Mouse (Mus musculus): ENCODE measurements around the gene Acap2. TPM values are rescaled to one million over a fixed set of nuclear protein-coding genes. Genes with fewer than 3 reads are reported as not detected.

Acap2 gene
- polyA plus RNA-seq, 1 experiment, result 0.18 TPM

DNA sequence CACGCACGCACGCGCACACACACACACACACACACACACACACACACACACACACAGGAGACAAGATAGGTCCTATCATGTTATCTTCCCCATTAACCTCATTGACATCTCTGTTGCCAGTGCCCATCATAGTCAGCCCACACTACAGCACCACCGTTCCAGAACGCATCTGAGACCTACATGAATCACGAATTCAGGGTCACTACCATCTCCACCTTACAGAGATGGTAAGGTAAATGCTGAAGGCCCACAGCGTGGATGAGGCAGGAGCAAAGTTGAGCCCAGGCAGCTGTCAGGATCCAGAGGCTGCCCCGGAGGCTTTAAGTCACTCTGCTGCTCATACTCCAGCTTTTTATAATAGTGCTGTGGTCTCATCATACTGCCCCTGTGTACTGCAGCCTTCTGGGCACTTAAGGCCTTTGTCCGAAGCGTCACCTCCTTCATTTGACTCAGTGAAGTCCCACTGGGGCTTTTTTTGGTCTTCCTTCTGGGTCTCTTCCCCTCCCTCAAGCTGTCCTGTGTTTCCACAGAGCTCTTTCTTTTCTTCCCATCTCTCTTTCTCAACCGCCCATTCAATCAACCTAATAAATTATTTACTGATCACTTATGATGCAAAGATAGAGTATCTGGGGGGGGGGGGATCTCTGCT is 33.9 kb upstream of the Acap2 start:
- no peaks in the 10 kb centered on the region for H3K9me3 ChIP-seq (ENCODE audit: control insufficient read depth, low read length)

DNA sequence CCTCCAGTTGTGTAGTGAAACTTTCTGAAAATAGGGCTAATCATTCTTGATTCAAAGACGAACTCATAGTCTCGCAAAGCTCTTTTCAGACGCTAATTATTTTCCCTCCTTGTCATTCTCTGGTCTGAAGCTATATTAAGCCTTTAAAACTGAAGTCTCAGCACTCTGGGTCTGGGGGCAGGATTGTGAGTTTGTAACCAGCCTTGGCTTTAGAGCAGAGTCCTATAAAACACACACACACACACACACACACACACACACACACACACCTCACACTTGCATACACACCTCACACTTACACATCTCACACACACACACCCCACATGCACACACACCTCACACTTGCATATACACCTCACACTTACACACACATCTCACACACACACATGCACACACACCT is 33.3 kb upstream of the Acap2 start:
- H3K4me3 ChIP-seq (replicated peaks), result no peak overlapping the region

More for the DNA sequence above, 33.9 kb upstream of the Acap2 start:
- Histone ChIP-seq H3K4me1 (ENCODE audit: control insufficient read depth) (peaks cover 7% of the 10 kb centered on the region), H3K36me3 (ENCODE audit: control insufficient read depth) (no peaks in the 10 kb centered on the region), H3K27me3 (ENCODE audit: control insufficient read depth) (peaks cover 25% of the 10 kb centered on the region), H3K4me3 (replicated peaks) (no peak overlapping the region)
- TF ChIP-seq TAL1 (IDR thresholded peaks at IDR 0.05; ENCODE audit: low read length) (no peak), GATA1 (IDR thresholded peaks at IDR 0.05; ENCODE audit: low read length) (no peak)

DNA sequence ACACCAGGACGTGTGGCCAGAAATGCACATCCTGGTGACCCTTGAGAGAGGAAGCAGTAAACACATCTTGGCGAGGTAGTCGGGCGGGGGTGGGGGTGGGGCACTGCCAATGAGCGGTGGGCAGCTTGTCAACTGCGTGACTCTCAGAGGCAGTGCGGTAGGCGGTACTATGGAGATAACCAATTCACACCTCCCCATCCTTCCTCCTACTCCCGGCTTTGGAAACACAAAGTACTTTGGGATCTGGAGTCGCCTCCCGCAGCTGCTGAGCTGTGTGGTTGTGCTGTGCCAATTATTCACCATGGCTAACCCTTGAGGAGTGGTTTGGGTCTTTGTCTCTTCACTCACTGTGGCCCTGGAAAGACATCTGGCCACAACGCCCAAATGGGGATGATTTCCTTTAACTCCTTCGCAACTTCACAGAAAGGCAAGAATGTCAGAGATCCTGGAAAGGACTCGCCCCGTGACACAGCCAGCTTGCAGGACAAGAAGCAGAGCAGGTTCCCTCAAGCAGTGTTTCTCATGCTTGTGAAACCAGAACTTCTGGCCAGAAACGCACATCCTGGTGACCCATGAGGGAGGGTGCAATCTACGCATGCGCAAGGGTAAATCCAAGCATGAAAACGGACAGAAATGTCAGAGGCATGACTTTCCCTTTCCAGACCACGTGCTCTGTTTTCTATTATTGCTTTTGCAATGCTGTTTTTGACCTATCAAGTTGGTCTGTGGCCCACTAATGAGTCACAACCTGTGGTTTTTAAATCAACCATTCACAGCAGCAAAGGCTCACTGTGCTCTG is 32.7 kb upstream of the Acap2 start:
- Histone ChIP-seq H3K4me1 (ENCODE audit: control insufficient read depth) (peaks cover 7% of the 10 kb centered on the region), H3K9me3 (ENCODE audit: control insufficient read depth, low read length) (no peaks in the 10 kb centered on the region), H3K27me3 (ENCODE audit: control insufficient read depth) (peaks cover 25% of the 10 kb centered on the region), H3K36me3 (ENCODE audit: control insufficient read depth) (no peaks in the 10 kb centered on the region), H3K4me3 (replicated peaks) (no peak overlapping the region)
- no peak for TF ChIP-seq GATA1 (IDR thresholded peaks at IDR 0.05; ENCODE audit: low read length)
- TF ChIP-seq TAL1 (IDR thresholded peaks at IDR 0.05; ENCODE audit: low read length), result no peak

More for the DNA sequence above, 33.3 kb upstream of the Acap2 start:
- Histone ChIP-seq H3K9me3 (ENCODE audit: control insufficient read depth, low read length) (no peaks in the 10 kb centered on the region), H3K36me3 (ENCODE audit: control insufficient read depth) (no peaks in the 10 kb centered on the region), H3K4me1 (ENCODE audit: control insufficient read depth) (peaks cover 7% of the 10 kb centered on the region), H3K27me3 (ENCODE audit: control insufficient read depth) (peaks cover 25% of the 10 kb centered on the region)
- TF ChIP-seq GATA1 (IDR thresholded peaks at IDR 0.05; ENCODE audit: low read length) (no peak), TAL1 (IDR thresholded peaks at IDR 0.05; ENCODE audit: low read length) (no peak)

GRCm38 (mm10) chr16:31233167-31233498 is 32.1 kb upstream of the Acap2 start:
- Histone ChIP-seq H3K4me3 (replicated peaks) (no peak overlapping the region), H3K9me3 (ENCODE audit: control insufficient read depth, low read length) (no peaks in the 10 kb centered on the region), H3K4me1 (ENCODE audit: control insufficient read depth) (peaks cover 7% of the 10 kb centered on the region), H3K36me3 (ENCODE audit: control insufficient read depth) (no peaks in the 10 kb centered on the region), H3K27me3 (ENCODE audit: control insufficient read depth) (peaks cover 25% of the 10 kb centered on the region)
- no peak for TF ChIP-seq TAL1 (IDR thresholded peaks at IDR 0.05; ENCODE audit: low read length)
- no peak for TF ChIP-seq GATA1 (IDR thresholded peaks at IDR 0.05; ENCODE audit: low read length)

DNA sequence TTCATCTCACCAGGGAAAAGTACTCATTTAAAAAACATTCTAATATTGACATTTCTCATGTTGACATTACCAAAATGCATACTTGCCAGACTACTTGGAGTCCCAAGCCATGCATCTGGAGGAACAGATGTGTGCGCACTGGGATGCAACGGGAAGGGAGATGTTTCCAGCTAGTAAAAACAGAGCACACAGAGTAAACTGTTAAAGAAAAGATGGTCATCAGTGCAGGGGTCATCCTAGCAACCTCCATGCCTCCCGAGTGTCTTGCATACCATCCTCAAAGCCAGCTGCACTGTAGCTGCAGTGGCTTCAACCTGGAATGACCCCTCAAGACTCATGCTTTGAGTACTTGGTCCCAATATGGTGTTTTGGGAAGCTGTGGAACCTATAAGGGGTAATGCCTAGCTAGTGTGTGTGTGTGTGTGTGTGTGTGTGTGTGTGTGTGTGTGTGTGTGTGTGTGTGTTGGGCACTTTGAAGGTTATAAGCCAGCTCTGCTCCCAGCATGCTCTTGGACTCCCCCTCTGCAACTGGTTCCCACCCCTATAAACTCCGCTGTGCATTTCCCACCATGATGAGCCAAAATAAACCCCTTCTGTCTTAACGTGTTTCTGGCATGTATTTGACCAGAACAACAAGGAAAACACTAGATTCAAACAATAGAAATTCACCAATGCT is 31.6 kb upstream of the Acap2 start:
- Histone ChIP-seq H3K4me3 (replicated peaks) (no peak overlapping the region), H3K4me1 (ENCODE audit: control insufficient read depth) (peaks cover 7% of the 10 kb centered on the region), H3K9me3 (ENCODE audit: control insufficient read depth, low read length) (no peaks in the 10 kb centered on the region), H3K36me3 (ENCODE audit: control insufficient read depth) (no peaks in the 10 kb centered on the region), H3K27me3 (ENCODE audit: control insufficient read depth) (peaks cover 25% of the 10 kb centered on the region)
- no peak for TF ChIP-seq TAL1 (IDR thresholded peaks at IDR 0.05; ENCODE audit: low read length)
- no peak for TF ChIP-seq GATA1 (IDR thresholded peaks at IDR 0.05; ENCODE audit: low read length)

DNA sequence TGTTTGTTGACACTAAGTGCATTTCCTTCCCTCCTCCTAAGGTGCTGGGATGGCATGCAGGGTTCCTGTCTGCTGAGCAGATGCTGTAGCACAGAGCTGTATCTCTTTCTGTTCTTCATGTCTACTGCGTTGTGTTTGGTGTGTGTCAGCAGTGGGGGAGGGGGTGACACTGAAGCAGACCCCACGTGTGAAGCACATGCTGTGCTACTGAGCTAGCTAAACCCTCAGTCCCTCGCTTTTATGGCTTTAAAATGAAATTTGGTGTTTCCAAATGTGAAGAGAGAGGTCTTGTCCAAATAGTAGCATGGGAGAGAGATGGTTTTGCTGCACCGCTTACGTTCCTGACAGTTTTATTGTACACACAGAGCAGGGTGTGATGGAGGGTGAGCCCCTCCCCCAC is 30.5 kb upstream of the Acap2 start:
- Histone ChIP-seq H3K27me3 (ENCODE audit: control insufficient read depth) (peaks cover 25% of the 10 kb centered on the region), H3K9me3 (ENCODE audit: control insufficient read depth, low read length) (no peaks in the 10 kb centered on the region), H3K4me1 (ENCODE audit: control insufficient read depth) (peaks cover 7% of the 10 kb centered on the region), H3K4me3 (replicated peaks) (no peak overlapping the region), H3K36me3 (ENCODE audit: control insufficient read depth) (no peaks in the 10 kb centered on the region)
- no peak for TF ChIP-seq TAL1 (IDR thresholded peaks at IDR 0.05; ENCODE audit: low read length)

DNA sequence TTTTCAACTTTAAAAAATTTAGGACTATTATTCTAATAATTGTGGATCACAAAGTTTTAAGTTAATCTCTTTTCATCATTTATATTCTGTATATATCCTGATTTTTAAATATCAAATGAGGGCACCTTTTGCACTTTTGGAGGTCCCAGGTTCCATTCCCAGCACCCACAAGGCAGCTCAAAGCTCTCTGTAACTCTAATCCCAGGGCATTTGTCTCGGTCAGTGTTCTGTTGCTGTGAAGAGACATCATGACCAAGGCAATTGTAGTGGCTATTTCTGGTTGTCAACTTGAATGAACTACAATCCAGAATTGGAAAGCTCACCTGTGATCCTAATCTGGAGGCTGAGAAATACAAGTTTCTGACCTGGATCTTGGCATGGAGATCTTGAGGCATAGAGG is 26.7 kb upstream of the Acap2 start:
- Histone ChIP-seq H3K4me3 (replicated peaks) (no peak overlapping the region), H3K9me3 (ENCODE audit: control insufficient read depth, low read length) (no peaks in the 10 kb centered on the region), H3K27me3 (ENCODE audit: control insufficient read depth) (no peaks in the 10 kb centered on the region), H3K36me3 (ENCODE audit: control insufficient read depth) (no peaks in the 10 kb centered on the region), H3K4me1 (ENCODE audit: control insufficient read depth) (no peaks in the 10 kb centered on the region)
- TF ChIP-seq TAL1 (IDR thresholded peaks at IDR 0.05; ENCODE audit: low read length), result no peak
- no peak for TF ChIP-seq GATA1 (IDR thresholded peaks at IDR 0.05; ENCODE audit: low read length)

DNA sequence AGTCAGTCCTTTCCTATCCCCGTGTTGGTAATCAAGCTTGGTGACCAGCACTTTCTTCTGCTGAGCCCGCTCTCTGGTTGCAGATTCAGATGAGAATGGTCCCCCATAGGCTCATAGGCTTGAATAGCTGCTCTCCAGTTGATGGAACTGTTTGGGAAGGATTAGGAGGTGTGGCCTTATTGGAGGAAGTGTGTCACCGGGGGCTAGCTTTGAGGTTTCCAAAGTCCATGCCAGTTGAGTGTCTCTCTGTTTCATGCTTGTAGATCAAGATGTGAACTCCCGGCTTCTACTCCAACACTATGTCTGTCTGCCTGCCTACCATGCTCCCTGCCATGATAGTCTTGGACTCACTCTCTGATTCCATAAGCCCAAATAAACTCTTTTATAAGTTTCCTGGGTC is 14.2 kb upstream of the Acap2 start:
- TF ChIP-seq TAL1 (IDR thresholded peaks at IDR 0.05; ENCODE audit: low read length) (no peak), GATA1 (IDR thresholded peaks at IDR 0.05; ENCODE audit: low read length) (no peak)
- Histone ChIP-seq H3K27me3 (ENCODE audit: control insufficient read depth) (peaks cover 2% of the 10 kb centered on the region), H3K4me1 (ENCODE audit: control insufficient read depth) (no peaks in the 10 kb centered on the region), H3K9me3 (ENCODE audit: control insufficient read depth, low read length) (peaks cover 17% of the 10 kb centered on the region), H3K4me3 (replicated peaks) (no peak overlapping the region), H3K36me3 (ENCODE audit: control insufficient read depth) (no peaks in the 10 kb centered on the region)

GRCm38 (mm10) chr16:31213463-31213862 is 12.4 kb upstream of the Acap2 start:
- no peaks in the 10 kb centered on the region; the same call in 1 of the 2 replicates for H3K4me1 ChIP-seq (ENCODE audit: control insufficient read depth)
- H3K36me3 ChIP-seq (ENCODE audit: control insufficient read depth), result no peaks in the 10 kb centered on the region
- no peak overlapping the region for H3K4me3 ChIP-seq (replicated peaks)
- H3K9me3 ChIP-seq (ENCODE audit: control insufficient read depth, low read length), result peaks cover 15% of the 10 kb centered on the region
- H3K27me3 ChIP-seq (ENCODE audit: control insufficient read depth), result peaks cover 8% of the 10 kb centered on the region
- TF ChIP-seq GATA1 (IDR thresholded peaks at IDR 0.05; ENCODE audit: low read length) (no peak), TAL1 (IDR thresholded peaks at IDR 0.05; ENCODE audit: low read length) (no peak)
